Mouse (Mus musculus) inflammation-experienced regulatory T-cells (primary cell): ENCODE data around the gene Slc46a3. TPM values are rescaled to one million over a fixed set of nuclear protein-coding genes. Genes with fewer than 3 reads are reported as not detected.

Source experiments
- polyA plus RNA-seq, 2 experiments: library from polyadenylated mRNA; unstranded; fragments of 100-300 nt; shearing (Covaris generic); gene quantifications; one replicate each; pipeline ENCODE4 v1.2.1; 2017

The Slc46a3 gene
- 10 to 100 TPM; 25.5 to 27.2 TPM for polyA plus RNA-seq

DNA sequence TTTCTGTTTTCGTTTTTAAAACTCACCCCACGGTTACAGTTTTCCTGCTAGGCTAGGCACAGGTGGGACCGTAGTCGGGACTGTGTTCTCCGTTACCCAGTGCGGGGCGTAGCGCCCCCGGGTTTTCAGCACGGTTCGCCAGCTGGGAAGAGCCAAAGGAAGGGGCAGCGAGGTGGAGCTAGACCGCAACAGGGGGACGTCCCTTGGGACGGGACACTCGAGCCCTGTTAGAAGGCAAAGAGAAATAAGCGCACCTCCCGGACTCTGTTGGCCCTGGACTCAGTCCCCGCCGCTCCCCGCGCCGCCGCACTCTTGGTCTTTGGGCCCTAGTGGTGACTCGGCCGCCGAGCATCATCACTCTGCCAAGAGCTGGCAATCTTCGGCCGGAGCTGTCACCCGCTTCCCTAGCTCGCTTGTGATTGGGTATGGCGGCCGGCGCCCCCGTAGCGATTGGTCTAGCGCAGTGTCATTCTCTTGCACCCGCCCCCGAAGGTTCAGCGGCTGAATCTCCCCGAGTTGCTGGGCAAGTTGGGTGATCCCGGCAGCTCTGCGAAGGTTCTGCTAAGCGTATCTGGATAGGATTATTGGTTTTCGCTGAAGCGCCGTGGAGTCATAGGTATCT is at the start of gene Slc46a3:
TSS of gene Slc46a3 (minus strand) at position 361 of the 622 bp plus-strand sequence.

DNA sequence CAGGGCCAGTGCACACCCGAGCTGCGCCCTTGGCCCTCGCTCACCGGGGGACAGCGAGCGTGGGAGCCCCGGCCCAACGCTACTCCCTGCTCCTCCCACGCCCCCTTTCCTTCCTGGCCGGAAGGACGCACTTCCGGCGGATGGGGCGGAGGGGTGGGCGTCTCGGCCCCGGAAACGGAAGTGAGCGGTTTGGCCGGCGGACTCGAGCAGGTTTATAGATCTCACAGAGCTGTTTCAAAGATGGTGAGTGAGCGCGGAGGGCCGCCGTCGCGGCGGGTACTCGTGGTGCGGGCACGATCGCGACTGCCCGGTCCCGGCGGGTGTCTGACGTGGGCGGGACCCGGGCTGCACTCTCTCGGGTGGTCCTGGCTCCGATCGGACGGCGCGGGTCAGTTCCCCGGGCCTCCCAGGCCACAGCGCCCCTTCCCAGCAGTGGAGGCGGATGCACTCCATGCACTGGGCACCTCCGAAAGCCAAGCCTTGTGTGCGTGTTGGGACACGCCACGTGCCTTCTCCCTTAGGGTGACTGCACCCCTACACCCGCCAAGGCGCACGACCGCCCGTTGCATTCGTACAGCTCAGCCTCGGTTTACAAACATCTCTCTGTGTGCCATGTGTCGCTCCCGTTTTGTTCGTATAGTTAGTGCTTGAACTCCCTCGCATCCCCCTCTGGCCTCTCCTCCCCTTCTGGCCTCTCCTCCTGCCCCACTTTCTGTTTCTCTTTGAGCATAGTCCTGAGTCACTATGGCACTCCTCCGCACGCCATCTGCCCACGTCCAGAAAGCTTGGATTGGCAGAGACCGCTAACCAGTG is 34.0 kb downstream of the Slc46a3 start, which contains the start of gene Pomp:
TSS of gene Pomp (plus strand) at position 13 of the 813 bp plus-strand sequence.

Other genes starting within 250 kb of the Slc46a3 start
- 1 to 10 TPM in 1 of 2 experiments, under 1 TPM in 1; 0.17 to 2.2 TPM for gene Flt1, start 168.8 kb downstream of the Slc46a3 start, polyA plus RNA-seq
- gene Pomp, start 34.4 kb downstream of the Slc46a3 start, polyA plus RNA-seq: 100 to 1,000 TPM; 317 to 357 TPM
- gene Mtus2, start 62.5 kb upstream of the Slc46a3 start, polyA plus RNA-seq: 1 to 10 TPM; 3.2 to 5.0 TPM